Mouse (Mus musculus): ENCODE results near the gene Syngr2. TPM values are rescaled to one million over a fixed set of nuclear protein-coding genes. Genes with fewer than 3 reads are reported as not detected.

Gene Syngr2
- total and polyA plus RNA-seq, 2 experiments from 2014 or later, result 14.0 to 25.3 TPM

- WGBS, result 39% methylated on average over 23 of the region's 23 CpGs
- no peak overlapping the region for H3K4me2 ChIP-seq (ENCODE audit: low read depth, low read length, poor library complexity, severe bottlenecking)
These were observed 18.6 kb upstream of the Syngr2 start for GRCm38 (mm10) chr11:117790703-117791440.

GRCm38 (mm10) chr11:117791441-117791761, 18.1 kb upstream of the Syngr2 start:
- no peaks in the 10 kb centered on the region for H3K9me3 ChIP-seq (ENCODE audit: low read length)
- no peak overlapping the region for H3K4me2 ChIP-seq (ENCODE audit: low read depth, low read length, poor library complexity, severe bottlenecking)
- H3K4me1 ChIP-seq (ENCODE audit: insufficient read depth, low read length), result no peaks in the 10 kb centered on the region
- H3K27ac ChIP-seq (ENCODE audit: low read depth, low read length), result no peak overlapping the region
- no peak for DNase-seq (ENCODE audit: low spot score)
- TF ChIP-seq CTCF (IDR thresholded peaks at IDR 0.05), result no peak
- H3K36me3 ChIP-seq (ENCODE audit: insufficient read depth, low read length), result no peaks in the 10 kb centered on the region
- H3K27me3 ChIP-seq (ENCODE audit: insufficient read depth, low read length), result no peaks in the 10 kb centered on the region
- no peak overlapping the region for H3K4me3 ChIP-seq (ENCODE audit: low read depth, low read length)
- WGBS, result 80% methylated on average over 9 of the region's 9 CpGs
- ATAC-seq (ENCODE audit: low FRiP score), result no peak
- no peak overlapping the region for H3K9ac ChIP-seq (replicated peaks; ENCODE audit: low read length, poor library complexity, severe bottlenecking)

More at GRCm38 (mm10) chr11:117790703-117791440, 18.6 kb upstream of the Syngr2 start:
- TF ChIP-seq CTCF (IDR thresholded peaks at IDR 0.05), result no peak
- no peaks in the 10 kb centered on the region for H3K27me3 ChIP-seq (ENCODE audit: insufficient read depth, low read length)
- DNase-seq (ENCODE audit: low spot score) (no peak), ATAC-seq (ENCODE audit: low FRiP score) (no peak)
- no peaks in the 10 kb centered on the region for H3K36me3 ChIP-seq (ENCODE audit: insufficient read depth, low read length)
- H3K27ac ChIP-seq (ENCODE audit: low read depth, low read length), result no peak overlapping the region
- H3K4me3 ChIP-seq (ENCODE audit: low read depth, low read length), result no peak overlapping the region
- H3K4me1 ChIP-seq (ENCODE audit: insufficient read depth, low read length), result no peaks in the 10 kb centered on the region
- H3K9me3 ChIP-seq (ENCODE audit: low read length), result no peaks in the 10 kb centered on the region
- H3K9ac ChIP-seq (replicated peaks; ENCODE audit: low read length, poor library complexity, severe bottlenecking), result no peak overlapping the region

GRCm38 (mm10) chr11:117792281-117792888, 17.1 kb upstream of the Syngr2 start:
- ATAC-seq (ENCODE audit: low FRiP score) (no peak), DNase-seq (ENCODE audit: low spot score) (no peak)
- WGBS, result 16% methylated on average over 22 of the region's 22 CpGs
- Histone ChIP-seq H3K9me3 (ENCODE audit: low read length) (no peaks in the 10 kb centered on the region), H3K4me2 (ENCODE audit: low read depth, low read length, poor library complexity, severe bottlenecking) (0 out of 2 replicates have a peak overlapping the region, but pooled peaks have one; percentile 10), H3K27ac (ENCODE audit: low read depth, low read length) (no peak overlapping the region), H3K9ac (replicated peaks; ENCODE audit: low read length, poor library complexity, severe bottlenecking) (no peak overlapping the region), H3K4me1 (ENCODE audit: insufficient read depth, low read length) (no peaks in the 10 kb centered on the region), H3K4me3 (ENCODE audit: low read depth, low read length) (no peak overlapping the region), H3K36me3 (ENCODE audit: insufficient read depth, low read length) (no peaks in the 10 kb centered on the region), H3K27me3 (ENCODE audit: insufficient read depth, low read length) (no peaks in the 10 kb centered on the region)
- no peak for TF ChIP-seq CTCF (IDR thresholded peaks at IDR 0.05)

GRCm38 (mm10) chr11:117794035-117794551, 15.4 kb upstream of the Syngr2 start:
- no peak overlapping the region for H3K4me2 ChIP-seq (ENCODE audit: low read depth, low read length, poor library complexity, severe bottlenecking)
- H3K27ac ChIP-seq (ENCODE audit: low read depth, low read length), result no peak overlapping the region
- ATAC-seq (ENCODE audit: low FRiP score) (no peak), DNase-seq (ENCODE audit: low spot score) (no peak)
- no peaks in the 10 kb centered on the region for H3K9me3 ChIP-seq (ENCODE audit: low read length)
- H3K36me3 ChIP-seq (ENCODE audit: insufficient read depth, low read length), result no peaks in the 10 kb centered on the region
- no peaks in the 10 kb centered on the region for H3K4me1 ChIP-seq (ENCODE audit: insufficient read depth, low read length)
- no peak overlapping the region for H3K4me3 ChIP-seq (ENCODE audit: low read depth, low read length)
- no peaks in the 10 kb centered on the region for H3K27me3 ChIP-seq (ENCODE audit: insufficient read depth, low read length)
- WGBS, result 62% methylated on average over 4 of the region's 4 CpGs
- no peak overlapping the region for H3K9ac ChIP-seq (replicated peaks; ENCODE audit: low read length, poor library complexity, severe bottlenecking)
- TF ChIP-seq CTCF (IDR thresholded peaks at IDR 0.05), result no peak

GRCm38 (mm10) chr11:117796954-117797353, 12.5 kb upstream of the Syngr2 start:
- Histone ChIP-seq H3K4me3 (ENCODE audit: low read depth, low read length) (no peak overlapping the region), H3K36me3 (ENCODE audit: insufficient read depth, low read length) (no peaks in the 10 kb centered on the region), H3K27me3 (ENCODE audit: insufficient read depth, low read length) (no peaks in the 10 kb centered on the region), H3K27ac (ENCODE audit: low read depth, low read length) (no peak overlapping the region), H3K4me2 (ENCODE audit: low read depth, low read length, poor library complexity, severe bottlenecking) (no peak overlapping the region), H3K9ac (replicated peaks; ENCODE audit: low read length, poor library complexity, severe bottlenecking) (no peak overlapping the region), H3K4me1 (ENCODE audit: insufficient read depth, low read length) (no peaks in the 10 kb centered on the region), H3K9me3 (ENCODE audit: low read length) (no peaks in the 10 kb centered on the region)
- TF ChIP-seq CTCF (IDR thresholded peaks at IDR 0.05), result no peak
- no peak for ATAC-seq (ENCODE audit: low FRiP score)
- no peak for DNase-seq (ENCODE audit: low spot score)
- 52% methylated on average over 5 of the region's 5 CpGs for WGBS

GRCm38 (mm10) chr11:117797511-117798159, 11.8 kb upstream of the Syngr2 start, which contains the start of gene 6030468B19Rik:
Gene 6030468B19Rik (plus strand): TSS chr11:117797660.
- no peaks in the 10 kb centered on the region for H3K4me1 ChIP-seq (ENCODE audit: insufficient read depth, low read length)
- no peak within 1 kb of the TSS for H3K4me3 ChIP-seq (ENCODE audit: low read depth, low read length)
- H3K4me2 ChIP-seq (ENCODE audit: low read depth, low read length, poor library complexity, severe bottlenecking), result no peak within 1 kb of the TSS
- no peaks in the 10 kb centered on the region for H3K9me3 ChIP-seq (ENCODE audit: low read length)
- H3K36me3 ChIP-seq (ENCODE audit: insufficient read depth, low read length), result no peaks in the 10 kb centered on the region
- DNase-seq (ENCODE audit: low spot score), result no peak
- 64% methylated on average over 9 of the region's 9 CpGs for WGBS
- ATAC-seq (ENCODE audit: low FRiP score), result no peak
- no peak for TF ChIP-seq CTCF (IDR thresholded peaks at IDR 0.05)
- H3K27ac ChIP-seq (ENCODE audit: low read depth, low read length), result no peak within 1 kb of the TSS
- no peaks in the 10 kb centered on the region for H3K27me3 ChIP-seq (ENCODE audit: insufficient read depth, low read length)
- no peak within 1 kb of the TSS for H3K9ac ChIP-seq (replicated peaks; ENCODE audit: low read length, poor library complexity, severe bottlenecking)
